Mouse (Mus musculus): ENCODE measurements at regions not wholly inside any gene's neighbourhood (a gene's known extent, or its start where the extent isn't known, plus 50 kb on each side); places are given as distances from the start of the nearest gene placed in this dataset.
A peak's percentile ranks its signal among the peaks of the same experiment; 100 is the strongest.

- Histone ChIP-seq H3K4me1 (replicated peaks) (peaks cover 32% of the 10 kb centered on the region), H3K27me3 (replicated peaks) (no peaks in the 10 kb centered on the region), H3K27ac (ENCODE audit: poor library complexity, severe bottlenecking) (no peak overlapping the region), H3K9me3 (replicated peaks) (no peaks in the 10 kb centered on the region), H3K4me2 (no peak overlapping the region), H3K9ac (no peak overlapping the region), H3K4me3 (no peak overlapping the region), H3K36me3 (no peaks in the 10 kb centered on the region)
- WGBS: 88% methylated on average over 11 of the region's 11 CpGs
- ATAC-seq (ENCODE audit: insufficient number of reproducible peaks, low FRiP score): no peak
Observed at GRCm38 (mm10) chr9:115388361-115388759, 78.1 kb upstream of the Stt3b start.

GRCm38 (mm10) chr9:115389082-115389481 lies 78.9 kb upstream of the Stt3b start:
- H3K4me1 ChIP-seq (replicated peaks): peaks cover 25% of the 10 kb centered on the region
- no peaks in the 10 kb centered on the region for H3K27me3 ChIP-seq (replicated peaks)
- no peak overlapping the region for H3K4me3 ChIP-seq
- no peaks in the 10 kb centered on the region for H3K9me3 ChIP-seq (replicated peaks)
- no peak overlapping the region for H3K4me2 ChIP-seq
- H3K36me3 ChIP-seq: no peaks in the 10 kb centered on the region
- no peak overlapping the region for H3K9ac ChIP-seq
- ATAC-seq (ENCODE audit: insufficient number of reproducible peaks, low FRiP score): no peak
- WGBS: 90% methylated on average over 2 of the region's 2 CpGs
- no peak overlapping the region for H3K27ac ChIP-seq (ENCODE audit: poor library complexity, severe bottlenecking)

- Histone ChIP-seq H3K4me3 (peak overlapping the region; percentile 13), H3K27ac (ENCODE audit: poor library complexity, severe bottlenecking) (peak overlapping the region; percentile 83), H3K9ac (peak overlapping the region; percentile 13; the same call in 1 of the 2 replicates), H3K9me3 (replicated peaks) (no peaks in the 10 kb centered on the region), H3K36me3 (no peaks in the 10 kb centered on the region), H3K4me2 (peak overlapping the region; percentile 56), H3K4me1 (replicated peaks) (peaks cover 22% of the 10 kb centered on the region), H3K27me3 (replicated peaks) (no peaks in the 10 kb centered on the region)
- ATAC-seq (ENCODE audit: insufficient number of reproducible peaks, low FRiP score): peak; percentile 74
- 1% methylated on average over 11 of the region's 11 CpGs for WGBS
Observed at GRCm38 (mm10) chr9:115390880-115391281, 80.7 kb upstream of the Stt3b start.

DNA sequence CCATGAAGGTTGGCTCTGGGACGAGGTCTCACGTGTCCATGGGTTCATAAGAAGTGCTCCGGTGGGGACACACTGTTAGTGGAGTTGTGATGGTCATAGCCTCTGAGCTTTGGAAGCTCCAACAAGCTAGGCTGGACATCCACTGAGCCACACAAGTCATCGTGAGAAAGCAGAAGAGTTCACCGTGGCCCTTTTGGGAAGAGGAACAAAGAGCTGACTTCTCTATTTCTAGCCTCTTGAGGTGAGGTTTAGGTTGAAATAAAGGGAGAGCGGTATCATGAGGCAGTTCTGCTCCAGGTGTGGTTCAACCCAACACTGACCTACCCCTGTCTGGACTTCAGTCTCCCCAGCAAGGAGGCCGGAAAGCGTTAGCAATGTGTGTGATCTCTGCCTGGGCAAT lies 85.3 kb upstream of the Stt3b start:
- no peak for ATAC-seq (ENCODE audit: insufficient number of reproducible peaks, low FRiP score)
- WGBS: 90% methylated on average over 8 of the region's 8 CpGs
- no peaks in the 10 kb centered on the region; the same call in 1 of the 2 replicates for H3K9me3 ChIP-seq (replicated peaks)

GRCm38 (mm10) chr9:115400461-115400860 lies 90.2 kb upstream of the Stt3b start:
- H3K27me3 ChIP-seq (replicated peaks): no peaks in the 10 kb centered on the region
- H3K27ac ChIP-seq (ENCODE audit: poor library complexity, severe bottlenecking): no peak overlapping the region
- H3K4me2 ChIP-seq: no peak overlapping the region
- no peak overlapping the region for H3K4me3 ChIP-seq
- H3K9me3 ChIP-seq (replicated peaks): no peaks in the 10 kb centered on the region; the same call in 1 of the 2 replicates
- H3K9ac ChIP-seq: no peak overlapping the region
- 80% methylated on average over 6 of the region's 6 CpGs for WGBS
- ATAC-seq (ENCODE audit: insufficient number of reproducible peaks, low FRiP score): no peak
- peaks cover 8% of the 10 kb centered on the region; the same call in 1 of the 2 replicates for H3K4me1 ChIP-seq (replicated peaks)
- no peaks in the 10 kb centered on the region for H3K36me3 ChIP-seq

More for the DNA sequence above, 85.3 kb upstream of the Stt3b start:
- Histone ChIP-seq H3K27ac (ENCODE audit: poor library complexity, severe bottlenecking) (no peak overlapping the region), H3K4me2 (no peak overlapping the region), H3K4me3 (no peak overlapping the region), H3K27me3 (replicated peaks) (no peaks in the 10 kb centered on the region), H3K36me3 (no peaks in the 10 kb centered on the region), H3K9ac (no peak overlapping the region), H3K4me1 (replicated peaks) (peaks cover 19% of the 10 kb centered on the region)

- no peak overlapping the region for H3K9ac ChIP-seq
- peaks cover 8% of the 10 kb centered on the region; the same call in 1 of the 2 replicates for H3K4me1 ChIP-seq (replicated peaks)
- no peaks in the 10 kb centered on the region; the same call in 1 of the 2 replicates for H3K9me3 ChIP-seq (replicated peaks)
- 68% methylated on average over 13 of the region's 13 CpGs for WGBS
- no peak for ATAC-seq (ENCODE audit: insufficient number of reproducible peaks, low FRiP score)
- no peak overlapping the region for H3K4me2 ChIP-seq
- H3K27ac ChIP-seq (ENCODE audit: poor library complexity, severe bottlenecking): no peak overlapping the region
- no peaks in the 10 kb centered on the region for H3K27me3 ChIP-seq (replicated peaks)
- no peaks in the 10 kb centered on the region for H3K36me3 ChIP-seq
- H3K4me3 ChIP-seq: no peak overlapping the region
Observed at GRCm38 (mm10) chr9:115401405-115402151, 91.4 kb upstream of the Stt3b start.

- no peaks in the 10 kb centered on the region for H3K36me3 ChIP-seq
- H3K4me1 ChIP-seq (replicated peaks): peaks cover 8% of the 10 kb centered on the region; the same call in 1 of the 2 replicates
- ATAC-seq (ENCODE audit: insufficient number of reproducible peaks, low FRiP score): no peak
- H3K9me3 ChIP-seq (replicated peaks): no peaks in the 10 kb centered on the region; the same call in 1 of the 2 replicates
- WGBS: 70% methylated on average over 6 of the region's 6 CpGs
- H3K27me3 ChIP-seq (replicated peaks): no peaks in the 10 kb centered on the region
- H3K4me3 ChIP-seq: no peak overlapping the region
- no peak overlapping the region for H3K27ac ChIP-seq (ENCODE audit: poor library complexity, severe bottlenecking)
- no peak overlapping the region for H3K4me2 ChIP-seq
- H3K9ac ChIP-seq: no peak overlapping the region
Observed at GRCm38 (mm10) chr9:115402661-115403060, 92.4 kb upstream of the Stt3b start.

DNA sequence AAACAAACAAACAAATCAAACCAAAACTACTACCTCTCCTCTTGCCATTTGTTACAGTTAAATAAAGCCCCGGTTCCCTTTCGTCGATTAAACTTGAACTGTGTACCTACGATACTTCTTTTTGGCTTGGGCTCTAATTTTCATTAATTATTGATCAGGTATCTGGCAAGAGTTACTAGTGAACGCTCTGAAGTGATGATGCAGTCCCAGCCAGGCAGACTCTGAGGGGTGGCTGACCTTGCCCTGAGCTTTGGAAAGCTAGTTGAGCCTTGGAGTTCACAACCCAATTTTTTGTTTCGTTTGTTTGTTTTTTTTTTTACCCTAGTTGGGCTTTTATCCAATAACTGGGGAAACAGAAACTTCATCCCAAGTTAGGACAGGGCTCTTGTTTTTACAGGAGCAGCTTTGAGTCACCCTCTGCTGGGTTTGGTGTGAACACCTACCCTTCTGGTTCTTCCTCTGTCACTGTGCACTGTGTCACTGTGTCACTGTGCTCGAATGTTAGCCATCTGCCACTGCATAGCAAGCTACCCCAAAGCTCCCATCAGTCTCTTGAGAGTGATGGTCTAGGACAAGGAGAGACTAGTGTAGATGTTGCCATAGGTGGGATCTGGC lies 93.2 kb upstream of the Stt3b start:
- H3K4me1 ChIP-seq (replicated peaks): peaks cover 8% of the 10 kb centered on the region; the same call in 1 of the 2 replicates
- H3K36me3 ChIP-seq: no peaks in the 10 kb centered on the region
- H3K27me3 ChIP-seq (replicated peaks): no peaks in the 10 kb centered on the region
- no peak overlapping the region for H3K9ac ChIP-seq
- 82% methylated on average over 7 of the region's 7 CpGs for WGBS
- no peak overlapping the region for H3K27ac ChIP-seq (ENCODE audit: poor library complexity, severe bottlenecking)
- no peaks in the 10 kb centered on the region; the same call in 1 of the 2 replicates for H3K9me3 ChIP-seq (replicated peaks)
- no peak overlapping the region for H3K4me3 ChIP-seq
- no peak for ATAC-seq (ENCODE audit: insufficient number of reproducible peaks, low FRiP score)
- no peak overlapping the region for H3K4me2 ChIP-seq

DNA sequence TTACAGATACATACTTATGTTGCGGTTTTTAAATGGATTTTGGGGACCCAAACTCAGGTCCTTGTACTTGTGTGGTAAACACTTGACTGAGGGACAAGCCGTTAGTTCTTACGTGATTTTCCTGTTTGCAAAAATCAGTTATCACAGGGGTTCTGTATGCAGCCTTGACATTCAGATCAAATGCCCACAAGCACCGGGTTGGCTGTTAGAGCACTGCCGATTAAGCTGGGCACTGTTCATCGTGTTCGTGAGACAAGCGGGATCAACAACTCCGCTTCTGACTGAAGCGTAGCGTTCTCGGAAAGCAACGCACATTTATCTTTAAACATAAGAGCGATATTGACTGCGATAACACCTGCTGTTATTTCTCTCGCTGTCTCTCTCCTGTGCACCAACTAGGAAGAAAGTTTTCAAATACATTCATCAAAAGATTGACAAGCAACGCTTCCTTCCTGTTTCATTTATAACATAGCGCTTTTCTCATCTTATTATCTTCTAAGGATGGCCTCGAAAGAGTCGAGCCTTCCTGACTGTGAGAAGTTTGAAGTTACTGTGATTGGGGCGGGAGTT lies 97.8 kb upstream of the Stt3b start:
- H3K4me3 ChIP-seq: no peak overlapping the region
- H3K27me3 ChIP-seq (replicated peaks): no peaks in the 10 kb centered on the region
- H3K9me3 ChIP-seq (replicated peaks): no peaks in the 10 kb centered on the region
- no peak overlapping the region for H3K9ac ChIP-seq
- H3K4me2 ChIP-seq: no peak overlapping the region
- no peaks in the 10 kb centered on the region for H3K36me3 ChIP-seq
- 89% methylated on average over 21 of the region's 21 CpGs for WGBS
- H3K27ac ChIP-seq (ENCODE audit: poor library complexity, severe bottlenecking): no peak overlapping the region
- ATAC-seq (ENCODE audit: insufficient number of reproducible peaks, low FRiP score): no peak
- H3K4me1 ChIP-seq (replicated peaks): no peaks in the 10 kb centered on the region

- WGBS: 84% methylated on average over 6 of the region's 6 CpGs
- Histone ChIP-seq H3K27ac (ENCODE audit: poor library complexity, severe bottlenecking) (no peak overlapping the region), H3K9ac (no peak overlapping the region), H3K27me3 (replicated peaks) (no peaks in the 10 kb centered on the region), H3K36me3 (no peaks in the 10 kb centered on the region), H3K4me3 (no peak overlapping the region), H3K9me3 (replicated peaks) (no peaks in the 10 kb centered on the region), H3K4me1 (replicated peaks) (no peaks in the 10 kb centered on the region), H3K4me2 (no peak overlapping the region)
- ATAC-seq (ENCODE audit: insufficient number of reproducible peaks, low FRiP score): no peak
Observed at GRCm38 (mm10) chr9:115408886-115409285, 98.7 kb upstream of the Stt3b start.

DNA sequence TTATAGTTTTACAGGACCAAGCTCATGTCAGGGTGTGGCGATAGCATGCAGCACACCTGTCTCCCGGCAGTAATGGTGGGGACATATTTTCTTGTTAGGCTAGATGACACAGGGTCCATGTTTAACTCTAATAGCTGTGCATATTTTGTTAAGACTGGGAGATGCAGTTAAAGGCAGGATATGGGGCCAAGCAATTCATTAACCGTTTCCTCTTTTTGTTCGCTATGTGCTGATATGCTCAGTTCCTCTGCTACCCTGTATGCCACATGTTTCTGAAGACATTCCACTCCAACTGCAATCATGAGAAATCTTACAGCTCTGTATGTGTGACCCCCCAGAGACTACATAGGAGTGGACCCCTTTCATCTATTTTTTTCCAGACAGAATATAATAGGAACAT lies 104.0 kb upstream of the Stt3b start:
- WGBS: 81% methylated on average over 4 of the region's 4 CpGs
- H3K4me2 ChIP-seq: no peak overlapping the region
- ATAC-seq (ENCODE audit: insufficient number of reproducible peaks, low FRiP score): no peak
- no peaks in the 10 kb centered on the region for H3K27me3 ChIP-seq (replicated peaks)
- peaks cover 4% of the 10 kb centered on the region; the same call in 1 of the 2 replicates for H3K9me3 ChIP-seq (replicated peaks)
- no peaks in the 10 kb centered on the region for H3K4me1 ChIP-seq (replicated peaks)
- H3K4me3 ChIP-seq: no peak overlapping the region
- no peak overlapping the region for H3K27ac ChIP-seq (ENCODE audit: poor library complexity, severe bottlenecking)
- H3K36me3 ChIP-seq: no peaks in the 10 kb centered on the region
- no peak overlapping the region for H3K9ac ChIP-seq
